Mouse (Mus musculus) limb, embryonic 11.5 days (tissue): ENCODE measurements around the gene Sprr2a3. TPM values are rescaled to one million over a fixed set of nuclear protein-coding genes. Genes with fewer than 3 reads are reported as not detected.
A peak's percentile ranks its signal among the peaks of the same experiment; 100 is the strongest.
"Not testable (repeated sequence)": the region's sequence is repeated elsewhere in the genome, so short reads cannot be mapped to it uniquely, and the experiment has no call there.

Experiments
- ATAC-seq: fragments of 200-750 bp; cut with Nextera tagmentation; 2 replicates; pipeline ENCODE4 v1.8.0; 2017; ENCODE audit warnings: low read depth; ENCODE audit not compliant: insufficient number of reproducible peaks, low FRiP score, low TSS enrichment
- DNase-seq: peaks from one replicate; pipeline ENCODE4 v3.0.0-alpha.2; 2015; ENCODE audit warnings: low spot score
- H3K27ac ChIP-seq: fragments of 300-500 bp; sonication (generic); replicated peaks from 2 replicates; pipeline ENCODE4 v1.5.1; 2014; ENCODE audit warnings: low read depth, mild to moderate bottlenecking, low read length
- H3K27me3 ChIP-seq: fragments of 300-500 bp; sonication (generic); 2 replicates; pipeline ENCODE4 v1.6.1; 2014; ENCODE audit warnings: mild to moderate bottlenecking, low read length, mixed read lengths; ENCODE audit not compliant: control insufficient read depth, insufficient read depth
- H3K36me3 ChIP-seq: fragments of 300-500 bp; sonication (generic); 2 replicates; pipeline ENCODE4 v1.6.1; 2014; ENCODE audit warnings: mild to moderate bottlenecking, low read length, moderate library complexity, mixed read lengths; ENCODE audit not compliant: control insufficient read depth, insufficient read depth
- H3K4me1 ChIP-seq: fragments of 300-500 bp; sonication (generic); 2 replicates; pipeline ENCODE4 v1.6.1; 2014; ENCODE audit warnings: low read length, mixed read lengths; ENCODE audit not compliant: control insufficient read depth, insufficient read depth
- H3K4me2 ChIP-seq: fragments of 300-500 bp; sonication (generic); 2 replicates; pipeline ENCODE4 v1.6.1; 2014; ENCODE audit warnings: low read depth, mild to moderate bottlenecking, moderate library complexity; ENCODE audit not compliant: severe bottlenecking
- H3K4me3 ChIP-seq: fragments of 300-500 bp; sonication (generic); 2 replicates; pipeline ENCODE4 v1.5.1; 2014; ENCODE audit warnings: low read depth, low read length
- H3K9ac ChIP-seq: fragments of 300-500 bp; sonication (generic); 2 replicates; pipeline ENCODE4 v1.6.1; 2014; ENCODE audit warnings: mild to moderate bottlenecking, low read length
- H3K9me3 ChIP-seq: fragments of 300-500 bp; sonication (generic); 2 replicates; pipeline ENCODE4 v1.6.1; 2016; ENCODE audit warnings: low read length; ENCODE audit not compliant: control insufficient read depth
- WGBS: fragments of 180-500 bp; shearing (Covaris S2); extraction: QIAGEN DNeasy Blood & Tissue Kit; methylation state at CpG from one replicate; pipeline ENCODE4 v1.1.7; 2014; 5-methylcytosine and 5-hydroxymethylcytosine counted together
- polyA plus RNA-seq: library from polyadenylated mRNA; unstranded; fragments of >200 nt; fragmentation: Nextera tagmentation; extraction: Ambion mirVana; gene quantifications from 2 replicates; pipeline ENCODE4 v1.2.1, GENCODE M21; 2014

Gene Sprr2a3
- polyA plus RNA-seq, 1 experiment from 2014 or later, result not detected

DNA sequence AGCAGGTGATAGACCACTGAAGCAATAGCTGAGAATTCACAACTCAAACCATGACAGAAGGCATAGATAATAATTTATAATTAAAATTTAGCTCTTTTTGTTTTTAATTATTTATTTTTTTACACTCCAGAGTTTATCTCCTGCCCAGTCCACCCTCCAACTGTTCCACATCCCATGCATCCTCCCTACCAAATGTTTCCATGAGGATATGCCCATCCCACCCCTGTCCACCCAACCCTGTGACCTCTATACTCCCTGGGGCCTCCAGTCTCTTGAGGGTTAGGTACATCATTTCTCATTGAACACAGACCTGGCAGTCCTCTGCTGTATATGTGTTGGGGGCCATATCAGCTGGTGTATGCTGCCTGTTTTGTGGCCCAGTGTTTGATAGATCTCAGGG, 26.7 kb upstream of the Sprr2a3 start:
- not testable (repeated sequence) for H3K9me3 ChIP-seq, H3K27ac ChIP-seq, H3K4me1 ChIP-seq, H3K4me3 ChIP-seq, H3K4me2 ChIP-seq, H3K27me3 ChIP-seq, H3K9ac ChIP-seq, DNase-seq, H3K36me3 ChIP-seq
- peak; percentile 58; the same call in 1 of the 2 replicates for ATAC-seq

DNA sequence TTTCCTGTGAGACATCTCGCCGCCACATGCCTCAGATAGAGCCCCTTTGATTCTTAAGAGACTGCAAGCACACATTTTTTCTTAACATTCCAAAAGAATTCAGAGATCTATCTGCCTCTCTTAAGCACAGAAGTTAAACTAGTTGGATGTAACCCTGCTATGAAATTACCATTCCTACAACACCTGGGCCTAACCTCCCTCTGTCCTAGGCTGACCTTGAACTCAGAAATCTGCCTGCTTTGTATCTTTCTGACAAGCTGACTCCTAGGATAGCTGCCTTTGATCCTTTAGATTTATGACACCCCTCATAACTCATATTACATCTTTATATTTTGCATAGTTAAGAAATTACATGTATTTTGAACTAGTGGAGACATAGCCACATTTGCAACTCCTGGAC, 21.8 kb upstream of the Sprr2a3 start:
- not testable (repeated sequence) for H3K9ac ChIP-seq, H3K4me1 ChIP-seq, H3K27ac ChIP-seq, H3K4me2 ChIP-seq, H3K4me3 ChIP-seq, DNase-seq, H3K36me3 ChIP-seq, H3K27me3 ChIP-seq, H3K9me3 ChIP-seq
- WGBS, result no CpG with 5 or more reads among the region's 2 CpGs
- ATAC-seq, result peak; percentile 17; the same call in 1 of the 2 replicates

DNA sequence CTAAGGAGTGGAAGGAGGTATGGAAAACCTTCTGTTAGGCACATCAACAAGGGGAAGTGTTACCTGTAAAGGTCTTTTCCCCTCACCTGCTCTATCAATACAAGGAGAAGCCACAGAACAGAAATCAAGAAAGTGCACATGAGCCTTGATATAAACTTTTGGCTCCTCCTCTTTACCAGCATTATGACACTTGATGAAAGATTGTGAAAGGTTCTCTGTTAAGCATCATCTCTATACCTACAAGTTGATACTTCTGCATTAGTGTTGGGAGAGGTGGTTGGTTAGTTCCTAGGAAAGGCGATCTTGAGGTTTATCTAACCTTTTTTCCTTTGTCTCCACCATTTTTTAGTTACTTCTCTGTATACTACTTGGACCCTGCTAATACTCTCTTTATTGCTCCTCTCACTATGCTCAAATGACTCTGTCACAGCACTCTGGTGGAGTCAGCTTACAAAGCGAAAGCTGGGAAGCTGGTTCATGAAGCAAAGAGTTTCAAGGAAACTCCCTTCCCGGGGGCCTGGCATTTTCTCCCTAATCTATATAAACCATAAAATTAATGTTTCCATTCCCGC, 13.7 kb upstream of the Sprr2a3 start:
- ATAC-seq, result peak; percentile 22; the same call in 1 of the 2 replicates
- WGBS, result no CpG with 5 or more reads among the region's 4 CpGs

DNA sequence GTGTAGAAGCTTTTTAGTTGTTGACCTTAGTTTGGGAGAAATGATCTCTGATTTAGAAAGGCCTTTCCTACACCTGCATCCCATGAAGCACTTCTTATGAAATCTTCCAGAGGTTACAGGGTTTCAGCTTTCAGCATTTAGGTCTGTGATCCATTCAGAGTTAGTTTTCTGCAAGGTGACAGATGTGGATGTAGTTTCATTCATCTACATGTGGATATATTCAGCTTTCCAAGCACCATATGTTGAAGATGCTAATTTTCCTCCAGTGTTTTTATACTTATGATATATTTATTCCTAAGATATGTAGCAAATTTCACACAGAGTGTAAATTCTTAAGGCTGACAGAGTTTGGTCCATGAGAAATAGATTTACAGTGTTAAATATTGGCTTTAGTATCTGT, 11.7 kb upstream of the Sprr2a3 start:
- H3K36me3 ChIP-seq, H3K9ac ChIP-seq, H3K27ac ChIP-seq, H3K27me3 ChIP-seq, DNase-seq, H3K4me2 ChIP-seq, H3K4me3 ChIP-seq, H3K9me3 ChIP-seq, ATAC-seq, H3K4me1 ChIP-seq: not testable (repeated sequence)

More for the DNA sequence above, 13.7 kb upstream of the Sprr2a3 start:
- H3K9ac ChIP-seq, H3K4me3 ChIP-seq, H3K27me3 ChIP-seq, H3K4me2 ChIP-seq, H3K36me3 ChIP-seq, H3K4me1 ChIP-seq, H3K27ac ChIP-seq, H3K9me3 ChIP-seq, DNase-seq: not testable (repeated sequence)

DNA sequence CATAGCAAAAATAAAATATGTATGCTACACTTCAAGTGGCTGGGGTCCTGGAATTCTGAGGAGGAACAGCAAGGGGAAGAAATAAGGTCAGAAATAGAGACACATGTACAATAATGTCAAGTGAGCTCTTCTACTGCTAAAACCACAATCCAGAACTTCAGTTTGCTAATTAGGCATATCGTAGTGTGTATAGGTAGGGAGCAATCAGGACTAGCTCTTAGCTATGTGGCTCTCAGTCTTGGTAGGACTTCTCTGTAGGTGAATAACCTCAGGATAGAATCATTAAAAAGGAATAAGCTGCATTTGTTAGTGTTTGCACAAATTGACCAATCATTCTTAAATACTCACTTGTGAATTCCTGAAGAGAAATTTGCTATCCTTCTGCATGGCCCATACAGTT, 11.2 kb upstream of the Sprr2a3 start:
- DNase-seq, H3K27me3 ChIP-seq, H3K9ac ChIP-seq, H3K4me1 ChIP-seq, H3K4me3 ChIP-seq, H3K36me3 ChIP-seq, H3K4me2 ChIP-seq, H3K27ac ChIP-seq, ATAC-seq, H3K9me3 ChIP-seq: not testable (repeated sequence)
- WGBS, result no CpG with 5 or more reads among the region's 1 CpGs

DNA sequence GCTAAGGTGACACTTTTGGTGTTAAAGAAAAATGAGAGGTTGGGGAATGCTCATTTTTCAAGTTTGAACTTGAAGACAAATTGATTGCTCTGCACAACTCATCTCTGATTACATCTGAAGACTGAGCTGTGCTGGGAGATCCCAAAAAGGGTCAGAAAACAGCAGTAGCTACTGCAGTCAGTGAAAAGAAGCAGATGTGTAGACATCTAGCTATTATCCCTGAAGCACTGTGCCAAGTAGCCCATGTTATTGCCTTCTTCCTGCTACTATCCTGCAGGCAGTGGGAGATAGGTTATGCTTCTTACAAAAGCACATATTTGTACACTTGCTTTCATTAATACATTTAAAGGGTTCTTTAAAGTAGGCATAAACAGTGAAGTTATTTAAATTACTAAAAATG, 5.6 kb upstream of the Sprr2a3 start:
- not testable (repeated sequence) for H3K9ac ChIP-seq, H3K9me3 ChIP-seq, H3K4me2 ChIP-seq, DNase-seq, H3K27me3 ChIP-seq, H3K4me3 ChIP-seq, H3K36me3 ChIP-seq, H3K4me1 ChIP-seq, H3K27ac ChIP-seq
- ATAC-seq, result 0 out of 2 replicates have a peak, but pooled peaks have one; percentile 15

DNA sequence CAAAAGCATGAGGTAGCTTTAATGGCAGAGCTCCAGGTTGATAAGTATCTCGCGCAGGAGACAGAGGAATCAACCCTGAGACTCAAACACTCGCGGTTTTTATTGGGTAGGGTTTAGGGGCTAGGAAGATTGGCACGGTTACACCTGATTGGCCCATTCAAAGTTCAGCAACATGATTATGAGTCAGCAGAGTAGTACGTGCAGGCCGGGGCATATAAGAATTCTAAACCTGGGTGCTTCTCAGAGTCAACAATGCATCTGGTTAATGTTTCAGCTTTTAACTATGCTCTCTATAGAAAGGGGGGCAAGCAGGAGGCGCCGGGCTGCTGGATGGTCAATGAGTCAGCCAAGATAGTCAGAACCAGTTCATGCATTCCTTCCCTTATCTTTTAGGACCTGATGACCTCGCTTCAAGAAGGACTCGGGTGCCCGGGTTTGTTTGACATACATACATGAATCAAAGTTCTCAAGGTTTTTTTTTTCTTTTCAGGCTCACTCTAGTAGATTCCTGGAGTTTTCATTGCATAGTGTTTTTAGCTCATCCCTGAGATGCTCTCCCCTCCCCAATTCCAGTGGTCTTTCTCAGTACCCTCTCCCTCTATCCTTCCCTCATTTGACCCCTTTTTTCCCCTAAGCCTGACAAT, 4.1 kb upstream of the Sprr2a3 start:
- H3K36me3 ChIP-seq, ATAC-seq, H3K9me3 ChIP-seq, H3K4me2 ChIP-seq, H3K4me3 ChIP-seq, H3K4me1 ChIP-seq, DNase-seq, H3K27ac ChIP-seq, H3K9ac ChIP-seq, H3K27me3 ChIP-seq: not testable (repeated sequence)
- WGBS, result 86% methylated on average over 5 of the region's 12 CpGs

DNA sequence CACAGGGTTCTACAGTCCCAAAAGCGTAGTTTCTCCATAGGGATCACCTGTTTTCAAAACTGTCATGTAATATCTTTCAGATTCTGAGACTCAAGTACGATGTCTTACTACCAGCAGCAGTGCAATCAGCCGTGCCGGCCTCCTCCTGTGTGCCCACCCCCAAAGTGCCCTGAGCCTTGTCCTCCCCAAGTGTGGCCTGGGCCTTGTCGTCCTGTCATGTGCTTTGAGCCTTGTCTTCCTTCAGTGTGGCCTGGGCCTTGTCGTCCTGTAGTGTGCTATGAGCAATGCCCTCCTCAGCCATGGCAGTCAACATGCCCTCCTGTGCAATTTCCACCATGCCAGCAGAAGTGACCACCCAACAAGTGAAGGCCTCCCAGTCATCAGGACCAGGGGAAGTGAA, 3.3 kb downstream of the Sprr2a3 start:
- H3K9me3 ChIP-seq, DNase-seq, H3K4me2 ChIP-seq, H3K36me3 ChIP-seq, H3K27me3 ChIP-seq, H3K27ac ChIP-seq, H3K4me1 ChIP-seq, ATAC-seq, H3K4me3 ChIP-seq, H3K9ac ChIP-seq: not testable (repeated sequence)
- WGBS, result 84% methylated on average over 3 of the region's 6 CpGs

DNA sequence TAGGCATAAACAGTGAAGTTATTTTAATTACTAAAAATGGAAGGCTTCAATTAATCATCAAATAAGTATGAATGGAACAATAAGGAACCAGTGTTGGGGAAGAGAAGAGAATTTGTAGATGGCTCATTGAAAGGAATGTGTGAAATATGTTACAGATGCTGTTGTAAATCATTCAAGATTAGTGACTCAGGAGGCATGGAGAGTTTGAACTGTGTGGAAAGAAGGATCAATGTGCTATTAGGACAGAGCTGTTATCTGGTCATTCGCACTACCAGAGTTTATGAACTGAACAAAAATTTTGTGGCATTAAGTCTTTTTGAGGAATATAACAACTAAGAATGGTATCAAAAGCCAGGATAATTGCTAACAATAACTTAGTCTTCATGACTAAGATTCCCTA, 22.2 kb downstream of the Sprr2a3 start:
- H3K4me3 ChIP-seq, result no peak overlapping the region
- no peaks in the 10 kb centered on the region for H3K27me3 ChIP-seq
- DNase-seq (no peak), ATAC-seq (no peak)
- no peaks in the 10 kb centered on the region for H3K9me3 ChIP-seq
- H3K4me2 ChIP-seq, result no peak overlapping the region
- no peaks in the 10 kb centered on the region for H3K4me1 ChIP-seq
- H3K36me3 ChIP-seq, result no peaks in the 10 kb centered on the region
- no peak overlapping the region for H3K27ac ChIP-seq
- 85% methylated on average over 1 of the region's 1 CpGs for whole genome bisulfite sequencing
- H3K9ac ChIP-seq, result no peak overlapping the region
